Mouse (Mus musculus) thymus, adult 2 months (tissue): ENCODE results near the gene Srrm1. TPM values are rescaled to one million over a fixed set of nuclear protein-coding genes. Genes with fewer than 3 reads are reported as not detected.

Experiments
- DNase-seq: peaks from one replicate; pipeline ENCODE4 v3.0.0; 2021
- H3K27ac ChIP-seq: fragments of 200-500 bp; 2 replicates; pipeline ENCODE4 v1.5.1; 2012; ENCODE audit warnings: low read length, control low read depth; ENCODE audit not compliant: control insufficient read depth, insufficient read depth
- H3K27me3 ChIP-seq: fragments of 200-500 bp; 2 replicates; pipeline ENCODE4 v1.6.1; 2012; ENCODE audit warnings: mild to moderate bottlenecking, low read length, moderate library complexity, mixed read lengths; ENCODE audit not compliant: control insufficient read depth, insufficient read depth
- H3K36me3 ChIP-seq: fragments of 200-500 bp; 2 replicates; pipeline ENCODE4 v1.6.1; 2012; ENCODE audit warnings: mild to moderate bottlenecking, low read length, moderate library complexity; ENCODE audit not compliant: control insufficient read depth, insufficient read depth
- H3K4me1 ChIP-seq: fragments of 200-500 bp; replicated peaks from 2 replicates; pipeline ENCODE4 v1.6.1; 2012; ENCODE audit warnings: low read length; ENCODE audit not compliant: control insufficient read depth, insufficient read depth
- H3K4me3 ChIP-seq: fragments of 200-500 bp; 2 replicates; pipeline ENCODE4 v1.5.1; 2012; ENCODE audit warnings: mild to moderate bottlenecking, low read length, control low read depth, moderate library complexity; ENCODE audit not compliant: control insufficient read depth, insufficient read depth
- CTCF ChIP-seq: fragments of 200-500 bp; IDR thresholded peaks from 2 replicates; pipeline ENCODE4 v1.5.1; 2012; ENCODE audit warnings: mild to moderate bottlenecking, control low read depth, low read length, moderate library complexity, borderline replicate concordance; ENCODE audit not compliant: control insufficient read depth, poor library complexity, insufficient read depth; ENCODE audit errors: extremely low read depth
- POLR2A ChIP-seq: fragments of 200-500 bp; IDR thresholded peaks from 2 replicates; pipeline ENCODE4 v1.6.1; 2012; ENCODE audit warnings: mild to moderate bottlenecking, low read length, control low read depth, moderate library complexity; ENCODE audit not compliant: control insufficient read depth, poor library complexity, insufficient read depth; ENCODE audit errors: extremely low read depth
- WGBS: fragments of 180-500 bp; shearing (Covaris S2); methylation state at CpG from one replicate; pipeline ENCODE4 v1.1.7; 2018; 5-methylcytosine and 5-hydroxymethylcytosine counted together
- polyA plus RNA-seq: library from polyadenylated mRNA; depleted of rRNA; stranded (reverse); fragments of >200 nt; gene quantifications from 2 replicates; pipeline ENCODE4 v1.2.3, GENCODE M21; 2012

The Srrm1 gene
- polyA plus RNA-seq, 1 experiment = 41.0 TPM

DNA sequence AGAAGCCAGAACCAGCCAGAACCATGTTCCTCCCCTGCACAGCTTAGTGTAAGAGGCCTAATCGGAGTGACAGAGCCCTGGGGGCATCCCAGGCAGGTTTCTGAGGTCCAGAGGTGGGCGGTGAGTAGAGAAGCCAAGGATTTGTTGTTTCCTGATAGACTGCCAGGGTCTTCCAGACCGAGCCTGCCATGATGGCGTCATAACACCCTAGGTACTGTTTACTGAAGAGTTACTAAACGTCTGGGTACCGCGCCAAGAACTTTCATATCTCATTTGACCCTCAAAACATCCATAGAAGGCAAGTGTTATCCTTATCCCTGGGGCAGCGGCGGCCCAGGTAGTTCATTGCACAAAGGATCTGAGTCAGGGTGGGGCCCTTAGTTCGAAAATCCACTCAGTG lies 54.4 kb downstream of the Srrm1 start:
- no peak overlapping the region for H3K4me3 ChIP-seq
- no peak for TF ChIP-seq CTCF
- TF ChIP-seq POLR2A = no peak
- WGBS = 94% methylated on average over 10 of the region's 10 CpGs
- H3K4me1 ChIP-seq = no peaks in the 10 kb centered on the region
- no peak overlapping the region for H3K27ac ChIP-seq
- H3K36me3 ChIP-seq = no peaks in the 10 kb centered on the region
- H3K27me3 ChIP-seq = no peaks in the 10 kb centered on the region
- DNase-seq = no peak

DNA sequence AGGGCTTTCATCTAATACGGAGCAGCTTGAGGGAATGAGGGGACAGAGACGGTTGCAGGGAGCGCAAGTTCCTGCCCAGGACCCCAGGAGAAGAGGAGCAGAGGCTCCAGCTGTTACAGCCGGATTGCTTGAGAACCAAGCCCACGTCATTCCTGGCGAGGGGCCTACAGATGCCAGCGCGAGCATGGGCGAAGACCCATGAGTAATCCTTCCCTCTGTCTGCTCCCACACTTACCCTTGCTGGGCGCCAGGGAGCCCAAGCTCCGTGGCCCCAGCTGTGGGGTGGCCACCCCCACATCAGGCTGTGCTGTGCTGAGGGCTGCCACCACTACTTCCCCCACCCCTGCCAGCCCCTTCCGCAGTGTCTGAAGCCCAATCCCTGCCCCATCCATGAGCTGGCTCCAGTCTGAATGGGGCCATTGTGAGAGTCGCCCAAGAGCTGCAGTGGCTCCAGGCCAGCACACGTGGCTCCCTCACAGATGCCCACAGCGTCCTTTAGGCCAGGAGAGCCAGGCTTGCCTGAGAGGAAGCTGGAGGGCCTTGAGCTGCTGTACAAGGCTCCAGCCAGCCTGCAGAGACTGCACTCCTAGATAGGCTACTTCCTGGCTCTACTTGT lies 55.1 kb downstream of the Srrm1 start:
- DNase-seq = no peak
- WGBS = 79% methylated on average over 15 of the region's 15 CpGs
- no peak for TF ChIP-seq POLR2A
- no peak for TF ChIP-seq CTCF
- H3K27me3 ChIP-seq = no peaks in the 10 kb centered on the region
- no peaks in the 10 kb centered on the region for H3K4me1 ChIP-seq
- H3K36me3 ChIP-seq = no peaks in the 10 kb centered on the region
- H3K4me3 ChIP-seq = no peak overlapping the region
- no peak overlapping the region for H3K27ac ChIP-seq

DNA sequence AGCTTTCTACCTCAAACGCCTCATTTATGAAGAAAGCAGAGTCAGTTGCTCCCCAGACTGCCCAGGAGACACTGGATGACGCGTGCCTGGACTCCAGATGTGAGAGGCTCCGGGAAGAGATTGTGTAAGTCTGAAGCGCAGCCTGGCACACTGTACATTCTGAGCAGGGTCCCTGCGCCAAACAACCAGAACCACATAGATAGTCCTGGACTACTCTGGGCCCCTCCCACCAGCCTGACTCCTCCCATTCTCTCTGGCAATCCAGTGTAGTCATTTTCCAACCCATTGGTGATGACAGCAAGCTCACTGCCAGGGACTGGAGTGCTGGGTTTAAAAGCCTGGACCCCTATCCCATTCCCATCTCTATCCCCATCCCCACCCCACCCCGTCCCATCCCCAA lies 56.0 kb downstream of the Srrm1 start:
- Histone ChIP-seq H3K4me1 (peaks cover 6% of the 10 kb centered on the region), H3K27me3 (no peaks in the 10 kb centered on the region), H3K36me3 (no peaks in the 10 kb centered on the region), H3K4me3 (no peak overlapping the region), H3K27ac (no peak overlapping the region)
- WGBS = 95% methylated on average over 7 of the region's 7 CpGs
- TF ChIP-seq CTCF (no peak), POLR2A (no peak)
- no peak for DNase-seq

DNA sequence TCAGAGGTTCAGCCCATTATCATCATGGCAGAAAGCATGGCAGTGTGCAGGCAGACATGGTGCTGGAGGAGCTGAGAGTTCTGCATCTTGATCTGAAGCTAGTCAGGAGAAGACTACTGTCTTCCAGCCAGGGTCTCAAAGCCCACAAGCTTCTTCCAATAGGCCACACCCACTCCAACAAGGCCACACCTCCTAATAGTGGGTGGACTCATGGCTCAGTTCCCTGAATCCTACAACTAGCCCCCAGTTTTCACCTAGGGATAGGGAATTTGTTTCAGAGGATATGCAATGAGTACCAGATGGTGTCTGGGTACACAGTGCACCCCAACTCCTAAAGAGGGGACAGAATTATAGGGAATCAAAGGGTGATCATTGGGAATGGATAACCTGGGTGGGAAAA lies 56.6 kb downstream of the Srrm1 start:
- no peak overlapping the region for H3K4me3 ChIP-seq
- H3K27ac ChIP-seq = no peak overlapping the region
- H3K27me3 ChIP-seq = no peaks in the 10 kb centered on the region
- peaks cover 6% of the 10 kb centered on the region for H3K4me1 ChIP-seq
- no peak for TF ChIP-seq CTCF
- TF ChIP-seq POLR2A = no peak
- no peak for DNase-seq
- no peaks in the 10 kb centered on the region for H3K36me3 ChIP-seq

DNA sequence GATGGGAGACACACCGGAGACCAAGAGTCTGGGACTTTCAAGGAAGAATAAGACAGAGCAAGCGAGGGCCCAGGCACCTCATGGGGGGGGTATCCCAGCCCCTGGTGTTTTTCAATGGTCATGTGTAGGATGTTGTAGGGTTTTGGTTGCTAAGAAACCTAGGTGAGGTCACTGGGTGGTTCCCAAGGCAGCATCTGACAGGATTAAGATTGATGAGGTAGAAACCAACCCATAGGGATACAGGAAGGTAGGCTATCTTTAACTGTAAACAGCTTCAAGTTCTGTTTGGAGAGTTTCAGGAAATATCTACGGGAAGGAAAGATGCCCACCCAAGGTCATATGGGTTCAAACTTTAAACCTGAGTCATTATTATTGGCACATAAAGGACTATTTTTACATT lies 59.3 kb downstream of the Srrm1 start:
- Histone ChIP-seq H3K4me1 (peaks cover 6% of the 10 kb centered on the region), H3K27ac (no peak overlapping the region)
- DNase-seq = no peak

DNA sequence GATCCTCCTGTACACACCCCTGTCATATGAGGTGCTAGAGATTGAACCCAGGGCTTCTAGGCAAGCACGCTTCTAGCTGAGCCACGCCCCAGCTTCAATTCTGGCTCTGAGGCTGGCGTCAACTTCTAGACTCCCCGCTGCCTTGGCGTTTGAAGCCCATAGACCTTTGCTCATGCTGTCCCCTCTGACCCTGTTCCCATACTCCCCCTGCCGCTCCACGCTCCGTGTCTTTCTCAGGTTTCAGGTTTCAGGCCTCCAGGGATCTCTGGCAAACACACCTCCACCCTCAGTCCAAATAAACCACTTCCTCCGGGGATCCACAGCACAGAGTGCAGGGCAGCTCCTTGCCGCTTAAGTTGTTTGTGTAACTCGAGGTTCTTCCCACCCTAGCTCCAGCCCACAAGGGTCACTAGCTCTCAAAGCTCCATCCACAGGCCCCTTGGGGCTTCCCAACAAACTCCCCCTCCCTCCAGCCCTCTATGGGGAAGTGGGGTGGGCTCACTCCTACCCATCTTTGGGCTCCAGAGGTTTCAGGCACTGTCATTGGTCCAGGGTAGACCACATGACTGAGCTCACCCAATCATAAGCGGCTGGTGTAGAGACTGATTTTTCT lies 60.5 kb downstream of the Srrm1 start:
- H3K27me3 ChIP-seq = no peaks in the 10 kb centered on the region
- WGBS = 19% methylated on average over 12 of the region's 12 CpGs
- peaks cover 6% of the 10 kb centered on the region for H3K4me1 ChIP-seq
- H3K36me3 ChIP-seq = no peaks in the 10 kb centered on the region
- H3K27ac ChIP-seq = 0 out of 2 replicates have a peak overlapping the region, but pooled peaks have one; percentile 10
- no peak for TF ChIP-seq CTCF
- no peak for TF ChIP-seq POLR2A
- H3K4me3 ChIP-seq = peak overlapping the region; percentile 10
- DNase-seq = peak; percentile 37

More for the DNA sequence above, 59.3 kb downstream of the Srrm1 start:
- H3K4me3 ChIP-seq = no peak overlapping the region
- no peak for TF ChIP-seq CTCF
- no peak for TF ChIP-seq POLR2A
- no peaks in the 10 kb centered on the region for H3K36me3 ChIP-seq
- 93% methylated on average over 3 of the region's 3 CpGs for WGBS
- H3K27me3 ChIP-seq = no peaks in the 10 kb centered on the region
